Mouse (Mus musculus) embryonic stem cell, embryonic (primary cell): ENCODE measurements around the gene Hcn1.

Experiments used
- CTCF ChIA-PET, 4 experiments: fragments of 300-600 bp in 2 of 4; fragments of 350-600 bp in 2 of 4; sonication (Branson Sonifier 250); formaldehyde crosslinking; loops; one replicate each; lab custom pipeline; 2022; ENCODE audit warnings: inconsistent platforms in 2 of 4; lab: Charles Lee
- POLR2A ChIA-PET, 4 experiments: fragments of 300-600 bp in 2 of 4; fragments of 350-600 bp in 2 of 4; sonication (Branson Sonifier 250); formaldehyde crosslinking; loops; one replicate each; lab custom pipeline; 2022; ENCODE audit warnings: antibody characterized with exemption in 4 of 4, inconsistent platforms in 1 of 4; lab: Charles Lee

Hcn1 gene

GRCm38 (mm10) chr13:117676418-117676817 is 74.3 kb downstream of the Hcn1 start:
- CTCF ChIA-PET: interaction anchor here in 1 of 4 experiments (0.7 kb wide), 1 partner anchor 735 kb away, joined by 3 read pairs; no protein-coding TSS in a partner anchor
- POLR2A ChIA-PET: no interaction called here

- CTCF ChIA-PET: no interaction called here
- POLR2A ChIA-PET: no interaction called here
These were observed 85.5 kb downstream of the Hcn1 start for GRCm38 (mm10) chr13:117687670-117688069.

GRCm38 (mm10) chr13:117694729-117695332 is 92.7 kb downstream of the Hcn1 start:
- CTCF ChIA-PET: no interaction called here
- POLR2A ChIA-PET: no interaction called here

GRCm38 (mm10) chr13:117705573-117705972 is 103.5 kb downstream of the Hcn1 start:
- POLR2A ChIA-PET: no interaction called here

GRCm38 (mm10) chr13:117705997-117706396 is 103.9 kb downstream of the Hcn1 start:
- CTCF ChIA-PET: no interaction called here
- POLR2A ChIA-PET: no interaction called here

More at GRCm38 (mm10) chr13:117705573-117705972, 103.5 kb downstream of the Hcn1 start:
- CTCF ChIA-PET: no interaction called here

- ChIA-PET POLR2A (no interaction called here), CTCF (no interaction called here)
These were observed 104.4 kb downstream of the Hcn1 start for GRCm38 (mm10) chr13:117706496-117706895.

- POLR2A ChIA-PET: no interaction called here
- CTCF ChIA-PET: no interaction called here
These were observed 105.0 kb downstream of the Hcn1 start for GRCm38 (mm10) chr13:117706986-117707738.

GRCm38 (mm10) chr13:117710811-117711210 is 108.7 kb downstream of the Hcn1 start:
- ChIA-PET CTCF (no interaction called here), POLR2A (no interaction called here)

- POLR2A ChIA-PET: no interaction called here
- CTCF ChIA-PET: no interaction called here
These were observed 120.0 kb downstream of the Hcn1 start for GRCm38 (mm10) chr13:117722090-117722489.

GRCm38 (mm10) chr13:117724083-117724482 is 122.0 kb downstream of the Hcn1 start:
- ChIA-PET CTCF (no interaction called here), POLR2A (no interaction called here)

GRCm38 (mm10) chr13:117728393-117728792 is 126.3 kb downstream of the Hcn1 start:
- ChIA-PET POLR2A (no interaction called here), CTCF (no interaction called here)

- CTCF ChIA-PET: no interaction called here
- POLR2A ChIA-PET: no interaction called here
These were observed 130.6 kb downstream of the Hcn1 start for GRCm38 (mm10) chr13:117732738-117733137.

GRCm38 (mm10) chr13:117744451-117744850 is 142.3 kb downstream of the Hcn1 start:
- POLR2A ChIA-PET: no interaction called here
- CTCF ChIA-PET: no interaction called here

- ChIA-PET POLR2A (no interaction called here), CTCF (no interaction called here)
These were observed 143.1 kb downstream of the Hcn1 start for GRCm38 (mm10) chr13:117745173-117745572.

GRCm38 (mm10) chr13:117765487-117765886 is 163.4 kb downstream of the Hcn1 start:
- ChIA-PET CTCF (no interaction called here), POLR2A (interaction anchor here in 1 of 4 experiments (0.6 kb wide), 1 partner anchor 1466 kb away, joined by 4 read pairs; no protein-coding TSS in a partner anchor)

- CTCF ChIA-PET: no interaction called here
- POLR2A ChIA-PET: no interaction called here
These were observed 183.3 kb downstream of the Hcn1 start for GRCm38 (mm10) chr13:117785376-117785775.

GRCm38 (mm10) chr13:117792861-117793260 is 190.7 kb downstream of the Hcn1 start:
- CTCF ChIA-PET: no interaction called here
- POLR2A ChIA-PET: no interaction called here

- CTCF ChIA-PET: no interaction called here
- POLR2A ChIA-PET: no interaction called here
These were observed 198.9 kb downstream of the Hcn1 start for GRCm38 (mm10) chr13:117801061-117801460.

- CTCF ChIA-PET: no interaction called here
- POLR2A ChIA-PET: no interaction called here
These were observed 225.5 kb downstream of the Hcn1 start for GRCm38 (mm10) chr13:117827628-117828027.

- CTCF ChIA-PET: no interaction called here
These were observed 234.5 kb downstream of the Hcn1 start for GRCm38 (mm10) chr13:117836658-117837057.

GRCm38 (mm10) chr13:117838264-117838663 is 236.1 kb downstream of the Hcn1 start:
- POLR2A ChIA-PET: no interaction called here
- CTCF ChIA-PET: no interaction called here

More at GRCm38 (mm10) chr13:117836658-117837057, 234.5 kb downstream of the Hcn1 start:
- POLR2A ChIA-PET: no interaction called here
